Mouse (Mus musculus): ENCODE measurements at regions not wholly inside any gene's neighbourhood (a gene's known extent, or its start where the extent isn't known, plus 50 kb on each side); places are given as distances from the start of the nearest gene placed in this dataset.

DNA sequence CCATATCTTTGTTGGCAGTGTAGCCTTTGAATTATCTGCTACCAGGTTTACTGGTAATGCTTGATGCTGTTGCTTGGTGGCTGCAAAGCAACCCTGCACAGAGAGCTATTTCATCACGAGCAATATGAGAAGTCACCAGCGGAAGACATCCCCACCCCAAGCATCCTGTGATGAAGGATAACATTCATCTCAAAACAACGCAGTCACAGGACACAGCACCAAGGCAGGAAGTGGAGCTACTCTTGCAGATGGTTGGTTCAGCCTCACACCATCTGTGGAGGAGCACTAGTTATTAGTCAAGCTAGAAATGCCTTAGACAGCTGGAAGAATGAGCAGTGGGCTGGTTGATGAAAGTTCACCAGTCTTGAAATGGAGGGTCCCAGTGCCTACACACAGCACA, 316.5 kb upstream of the Trib2 start:
- TF ChIP-seq CTCF (conservative IDR thresholded peaks at IDR 0.05; ENCODE audit: low read length) (no peak), NANOG (IDR thresholded peaks at IDR 0.05; ENCODE audit: borderline replicate concordance, low read length) (no peak)
